Mouse (Mus musculus) hematopoietic multipotent progenitor cell, adult 10-12 weeks (in vitro differentiated cells): ENCODE data around the gene Nup50. TPM values are rescaled to one million over a fixed set of nuclear protein-coding genes. Genes with fewer than 3 reads are reported as not detected.

ENCODE experiments used
- polyA plus RNA-seq: library from polyadenylated mRNA; stranded (reverse); fragments of >175 nt; gene quantifications from 2 replicates; pipeline ENCODE4 v1.2.3, GENCODE M21; 2012; ENCODE audit warnings: low replicate concordance

The Nup50 gene
- 5.7 and 11.5 TPM in 2 replicates for polyA plus RNA-seq

DNA sequence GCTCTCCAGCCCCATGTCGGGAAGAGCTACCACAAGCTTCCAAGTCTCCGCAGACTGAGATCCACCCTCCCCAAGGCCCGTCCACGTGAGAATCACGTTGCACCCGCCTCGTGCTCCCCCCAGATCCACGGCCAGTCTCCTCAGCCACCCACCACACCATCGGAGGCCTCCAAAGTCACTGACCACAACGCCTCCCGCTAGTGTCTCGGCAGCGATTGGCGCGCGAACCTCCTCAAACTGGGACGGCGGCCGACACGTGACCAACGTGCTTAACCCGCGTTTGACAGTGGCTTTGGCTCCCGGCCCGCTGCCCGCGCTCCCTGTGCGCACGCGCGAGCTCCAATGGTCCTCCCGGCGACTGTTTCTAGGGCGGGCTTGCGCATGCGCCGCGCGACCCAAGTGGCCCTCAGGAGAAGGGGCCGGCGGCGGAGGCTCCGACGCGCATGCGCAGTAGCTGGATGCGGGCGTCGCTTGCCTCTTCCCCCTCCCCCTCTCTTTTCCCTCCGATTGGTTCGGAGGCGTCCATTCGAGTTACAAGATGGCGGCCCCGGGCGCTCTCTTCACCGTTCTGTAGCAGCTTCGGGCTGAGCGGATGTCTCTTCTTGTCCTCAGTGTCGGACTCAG lies at the start of gene Nup50:
TSS of gene Nup50 (plus strand) at position 528 of the 624 bp plus-strand sequence.

DNA sequence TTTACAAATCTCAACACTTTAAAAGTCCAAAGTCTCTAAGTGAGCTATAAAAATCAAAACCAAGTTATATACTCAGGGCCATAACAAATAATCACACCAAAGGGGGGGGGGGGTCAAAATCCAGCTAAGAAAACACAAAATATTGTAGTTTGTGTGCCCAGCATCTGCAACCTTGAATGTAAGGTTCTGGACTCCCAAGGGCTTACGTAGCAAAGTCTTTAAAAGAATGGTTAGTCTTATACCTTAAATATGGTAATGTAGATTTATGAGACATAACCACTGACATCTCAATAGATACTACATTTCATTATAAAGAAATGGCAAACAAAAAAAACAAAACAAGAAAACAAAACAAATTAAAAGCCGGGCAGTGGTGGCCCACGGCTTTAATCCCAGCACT lies 3.3 kb upstream of the Nup50 start, which contains the start of gene Gm29666:
TSS of gene Gm29666 (minus strand) at position 101 of the 400 bp plus-strand sequence.

DNA sequence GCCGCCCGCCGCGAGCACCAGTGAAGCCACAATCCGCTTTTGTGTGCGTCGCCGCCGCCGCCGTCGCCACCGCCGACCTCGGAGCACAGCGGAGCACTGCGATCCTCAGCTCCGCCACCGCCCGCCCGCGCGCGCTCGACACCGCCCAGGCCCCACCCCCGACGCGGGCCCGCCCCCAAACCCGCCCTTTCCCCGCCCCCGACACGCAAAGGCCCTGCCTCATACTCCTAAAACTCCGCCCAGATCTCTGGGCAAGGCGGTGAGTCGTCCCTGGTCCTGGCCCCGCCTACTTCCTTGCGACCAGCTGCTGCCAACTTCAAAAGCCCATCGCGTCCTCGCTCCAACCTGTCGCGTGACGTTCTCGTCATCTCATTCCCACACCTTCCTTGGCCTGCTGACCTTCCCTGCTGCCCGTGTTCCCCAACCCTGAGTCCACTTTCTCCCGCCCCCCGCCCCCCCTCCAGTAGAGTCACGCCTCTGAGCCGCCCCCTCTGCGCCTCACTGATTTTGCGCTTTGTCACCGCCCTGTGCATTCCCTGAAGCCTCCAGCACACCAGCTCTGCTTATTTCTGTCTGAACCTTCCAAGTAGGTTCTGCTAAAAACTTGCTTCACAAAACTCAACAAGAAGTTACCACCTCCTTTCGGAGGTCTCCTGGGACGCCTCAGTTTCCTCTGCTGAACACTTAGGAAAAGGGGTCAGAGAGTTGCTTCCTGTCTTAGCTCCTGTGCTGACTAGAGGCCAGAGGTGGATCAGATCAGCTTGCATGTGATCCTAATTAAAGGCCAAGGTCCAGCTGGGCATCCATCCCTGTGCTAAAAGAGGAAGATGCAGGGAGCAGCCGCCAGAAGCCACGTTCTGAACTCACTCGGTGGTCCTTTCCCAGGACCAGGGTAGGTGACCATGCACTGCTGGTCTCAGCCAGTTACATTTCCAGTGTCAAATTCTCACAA lies 64.9 kb downstream of the Nup50 start, which contains the start of gene 5031439G07Rik:
TSS of gene 5031439G07Rik (minus strand) at position 678 of the 952 bp plus-strand sequence.

Other genes with a start within 250 kb of the Nup50 start
- gene Arhgap8, start 203.4 kb upstream of the Nup50 start, polyA plus RNA-seq, result 4.4 and 9.7 TPM in 2 replicates
- 4.2 and 16.5 TPM in 2 replicates for gene Phf21b, start 67.4 kb upstream of the Nup50 start, polyA plus RNA-seq
- 0.05 and 0.06 TPM in 2 replicates for gene Gm29666, start 3.4 kb upstream of the Nup50 start, polyA plus RNA-seq
- 101 and 127 TPM in 2 replicates for gene 5031439G07Rik, start 65.1 kb downstream of the Nup50 start, polyA plus RNA-seq
- not detected in 2 replicates for gene Upk3a, start 93.7 kb downstream of the Nup50 start, polyA plus RNA-seq
- 3.1 and 6.2 TPM in 2 replicates for gene Fam118a, start 105.5 kb downstream of the Nup50 start, polyA plus RNA-seq
- 0.19 TPM in 1 of 2 replicates, not detected in the other for gene Smc1b, start 208.6 kb downstream of the Nup50 start, polyA plus RNA-seq
- gene Ribc2, start 208.7 kb downstream of the Nup50 start, polyA plus RNA-seq, result not detected in 2 replicates